Mouse (Mus musculus): ENCODE data around the gene Ess2. TPM values are rescaled to one million over a fixed set of nuclear protein-coding genes. Genes with fewer than 3 reads are reported as not detected.
"Not testable (repeated sequence)": the region's sequence is repeated elsewhere in the genome, so short reads cannot be mapped to it uniquely, and the experiment has no call there.

Gene Ess2
- 44.1 and 44.6 TPM in 2 replicates for polyA plus RNA-seq (2014; fragmentation: Nextera tagmentation; extraction: Ambion mirVana)

DNA sequence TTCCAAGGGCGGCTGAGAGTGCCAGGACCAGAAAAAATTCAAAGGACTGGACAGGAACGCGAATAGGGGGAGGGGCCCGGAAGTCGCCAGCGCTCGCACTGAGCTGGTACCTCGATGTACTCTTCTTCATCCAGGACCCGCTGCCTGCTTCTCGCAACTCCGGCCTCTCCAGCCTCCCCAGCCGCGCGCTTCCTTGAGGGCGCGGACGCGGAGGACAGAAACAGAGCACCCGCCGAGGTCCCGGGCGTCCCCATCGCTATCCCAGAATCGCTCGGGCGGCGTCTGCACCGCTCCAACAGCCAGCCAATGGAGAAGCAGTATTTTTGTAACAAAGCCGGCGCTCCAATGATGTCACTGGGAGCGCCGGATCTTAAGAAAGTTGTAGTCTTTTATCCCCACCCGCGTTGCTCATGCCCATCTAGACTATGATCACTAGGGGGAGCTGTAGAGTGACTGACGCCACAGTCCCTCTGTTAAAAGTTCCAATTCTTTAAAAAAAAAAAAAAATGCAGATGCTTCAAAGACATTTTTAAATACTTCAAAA is at the start of gene Ess2:
Ess2 (minus strand) TSS at position 297 of the 544 bp plus-strand sequence.
- under 1% methylated on average over 35 of the region's 35 CpGs for WGBS
- H3K9me3 ChIP-seq (ENCODE audit: control insufficient read depth, low read length): no peaks in the 10 kb centered on the region
- H3K4me1 ChIP-seq (ENCODE audit: control insufficient read depth, insufficient read depth, low read length): peaks cover 9% of the 10 kb centered on the region
- peak within 1 kb of the TSS; percentile 78 for H3K27ac ChIP-seq (replicated peaks; ENCODE audit: low read depth, low read length)
- H3K36me3 ChIP-seq (ENCODE audit: control insufficient read depth, insufficient read depth, low read length): peaks cover 33% of the 10 kb centered on the region
- ATAC-seq (ENCODE audit: low FRiP score, low TSS enrichment): peak; percentile 92
- H3K27me3 ChIP-seq (ENCODE audit: control insufficient read depth, insufficient read depth, low read length): peaks cover 44% of the 10 kb centered on the region
- DNase-seq: peak; percentile 98
- H3K9ac ChIP-seq (replicated peaks; ENCODE audit: low read length): peak within 1 kb of the TSS; percentile 75
- peak within 1 kb of the TSS; percentile 94 for H3K4me2 ChIP-seq (ENCODE audit: low read length)
- H3K4me3 ChIP-seq (replicated peaks; ENCODE audit: low read depth, low read length): peak within 1 kb of the TSS; percentile 73

DNA sequence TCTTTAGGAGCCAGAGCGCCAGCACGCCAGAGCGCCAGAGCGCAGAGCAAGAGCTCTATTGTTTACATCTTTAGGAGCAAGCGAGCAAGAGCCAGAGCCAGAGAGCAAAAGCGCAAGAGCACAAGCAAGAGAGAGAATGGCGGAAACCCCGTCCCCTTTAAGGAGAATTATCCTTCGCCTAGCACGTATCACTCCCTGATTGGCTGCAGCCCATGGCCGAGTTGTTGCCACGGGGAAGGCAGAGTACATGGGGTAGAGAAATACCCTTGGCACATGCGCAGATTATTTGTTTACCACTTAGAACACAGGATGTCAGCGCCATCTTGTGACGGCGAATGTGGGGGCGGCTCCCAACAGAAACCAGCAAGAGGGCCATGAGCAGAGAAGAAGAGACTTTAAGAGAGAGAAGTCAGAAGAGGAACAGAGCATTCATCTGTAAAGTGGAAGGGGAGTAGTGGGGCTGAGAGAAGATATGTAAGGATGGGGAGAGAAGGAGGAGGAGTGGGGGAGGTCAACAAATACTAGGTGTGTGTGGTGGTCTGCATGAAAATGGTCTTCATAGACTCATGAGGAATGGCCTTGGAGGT is 45.0 kb upstream of the Ess2 start:
- not testable (repeated sequence) for H3K9ac ChIP-seq (replicated peaks; ENCODE audit: low read length); DNase-seq; H3K4me3 ChIP-seq (replicated peaks; ENCODE audit: low read depth, low read length); H3K4me2 ChIP-seq (ENCODE audit: low read length); H3K9me3 ChIP-seq (ENCODE audit: control insufficient read depth, low read length); H3K36me3 ChIP-seq (ENCODE audit: control insufficient read depth, insufficient read depth, low read length); ATAC-seq (ENCODE audit: low FRiP score, low TSS enrichment); H3K4me1 ChIP-seq (ENCODE audit: control insufficient read depth, insufficient read depth, low read length); H3K27ac ChIP-seq (replicated peaks; ENCODE audit: low read depth, low read length); H3K27me3 ChIP-seq (ENCODE audit: control insufficient read depth, insufficient read depth, low read length)
- 97% methylated on average over 16 of the region's 17 CpGs for WGBS

DNA sequence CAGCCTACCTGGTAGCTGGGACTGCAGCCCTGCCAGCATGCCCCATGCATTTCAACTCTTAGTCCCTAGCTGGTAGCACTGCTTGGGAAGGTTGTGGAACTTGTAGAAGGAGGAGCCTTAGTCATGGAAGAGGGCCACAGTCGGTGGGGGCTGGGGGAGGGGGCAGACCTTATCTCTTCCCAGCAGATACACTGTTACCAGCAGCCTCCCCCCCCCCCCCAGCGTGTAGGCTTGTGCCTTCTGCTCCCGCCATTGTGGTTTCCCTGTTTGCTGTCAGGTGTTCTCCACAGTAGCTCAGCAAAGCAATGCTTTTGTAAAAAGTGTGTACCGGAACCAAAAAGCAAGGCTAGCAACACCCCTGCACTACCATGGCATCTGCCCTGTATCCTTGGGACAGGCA is 40.5 kb upstream of the Ess2 start:
- Histone ChIP-seq H3K27me3 (ENCODE audit: control insufficient read depth, insufficient read depth, low read length) (no peaks in the 10 kb centered on the region), H3K4me3 (replicated peaks; ENCODE audit: low read depth, low read length) (no peak overlapping the region), H3K27ac (replicated peaks; ENCODE audit: low read depth, low read length) (no peak overlapping the region), H3K36me3 (ENCODE audit: control insufficient read depth, insufficient read depth, low read length) (no peaks in the 10 kb centered on the region), H3K9me3 (ENCODE audit: control insufficient read depth, low read length) (no peaks in the 10 kb centered on the region), H3K4me1 (ENCODE audit: control insufficient read depth, insufficient read depth, low read length) (peaks cover 17% of the 10 kb centered on the region; the same call in 1 of the 2 replicates), H3K4me2 (ENCODE audit: low read length) (no peak overlapping the region), H3K9ac (replicated peaks; ENCODE audit: low read length) (no peak overlapping the region)
- DNase-seq (no peak), ATAC-seq (ENCODE audit: low FRiP score, low TSS enrichment) (no peak)
- 98% methylated on average over 3 of the region's 4 CpGs for WGBS

GRCm38 (mm10) chr16:17950068-17950467 is 38.9 kb upstream of the Ess2 start:
- no peaks in the 10 kb centered on the region for H3K27me3 ChIP-seq (ENCODE audit: control insufficient read depth, insufficient read depth, low read length)
- WGBS: 20% methylated on average over 4 of the region's 4 CpGs
- DNase-seq (peak; percentile 19), ATAC-seq (ENCODE audit: low FRiP score, low TSS enrichment) (no peak)
- H3K36me3 ChIP-seq (ENCODE audit: control insufficient read depth, insufficient read depth, low read length): no peaks in the 10 kb centered on the region
- no peaks in the 10 kb centered on the region for H3K9me3 ChIP-seq (ENCODE audit: control insufficient read depth, low read length)
- peaks cover 17% of the 10 kb centered on the region; the same call in 1 of the 2 replicates for H3K4me1 ChIP-seq (ENCODE audit: control insufficient read depth, insufficient read depth, low read length)
- no peak overlapping the region for H3K4me2 ChIP-seq (ENCODE audit: low read length)
- H3K27ac ChIP-seq (replicated peaks; ENCODE audit: low read depth, low read length): peak overlapping the region; percentile 75
- no peak overlapping the region for H3K4me3 ChIP-seq (replicated peaks; ENCODE audit: low read depth, low read length)
- H3K9ac ChIP-seq (replicated peaks; ENCODE audit: low read length): no peak overlapping the region

DNA sequence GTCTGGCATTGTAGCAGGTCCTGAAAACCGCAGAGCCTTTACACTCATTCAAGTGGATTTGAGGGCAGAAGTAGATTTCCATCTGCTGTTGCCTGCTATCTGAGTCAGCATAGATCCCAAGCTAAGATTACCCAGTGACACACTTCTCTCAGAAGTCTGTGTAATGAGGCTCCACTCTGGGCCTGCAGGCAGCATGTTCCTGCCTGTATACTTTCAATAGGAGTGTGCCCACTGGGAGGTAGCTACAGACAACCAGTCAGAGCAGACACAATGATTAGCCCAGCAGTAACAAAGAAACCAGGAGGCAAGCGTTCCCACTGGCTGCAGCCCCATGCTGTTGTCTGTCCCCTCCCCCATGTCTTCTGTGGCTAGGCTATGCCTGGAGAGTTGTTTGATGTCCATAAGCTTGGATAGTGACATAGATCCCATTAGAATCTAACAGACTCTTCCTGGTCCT is 38.3 kb upstream of the Ess2 start:
- DNase-seq (peak; percentile 78), ATAC-seq (ENCODE audit: low FRiP score, low TSS enrichment) (peak; percentile 88)
- Histone ChIP-seq H3K4me2 (ENCODE audit: low read length) (no peak overlapping the region), H3K27ac (replicated peaks; ENCODE audit: low read depth, low read length) (peak overlapping the region; percentile 75), H3K27me3 (ENCODE audit: control insufficient read depth, insufficient read depth, low read length) (no peaks in the 10 kb centered on the region), H3K4me1 (ENCODE audit: control insufficient read depth, insufficient read depth, low read length) (peaks cover 17% of the 10 kb centered on the region; the same call in 1 of the 2 replicates), H3K4me3 (replicated peaks; ENCODE audit: low read depth, low read length) (no peak overlapping the region), H3K36me3 (ENCODE audit: control insufficient read depth, insufficient read depth, low read length) (no peaks in the 10 kb centered on the region), H3K9me3 (ENCODE audit: control insufficient read depth, low read length) (no peaks in the 10 kb centered on the region), H3K9ac (replicated peaks; ENCODE audit: low read length) (no peak overlapping the region)
- WGBS: 8% methylated on average over 2 of the region's 2 CpGs

- DNase-seq: no peak
- no peaks in the 10 kb centered on the region for H3K36me3 ChIP-seq (ENCODE audit: control insufficient read depth, insufficient read depth, low read length)
- 61% methylated on average over 7 of the region's 7 CpGs for WGBS
- H3K4me2 ChIP-seq (ENCODE audit: low read length): no peak overlapping the region
- no peak overlapping the region for H3K4me3 ChIP-seq (replicated peaks; ENCODE audit: low read depth, low read length)
- peaks cover 13% of the 10 kb centered on the region; the same call in 1 of the 2 replicates for H3K4me1 ChIP-seq (ENCODE audit: control insufficient read depth, insufficient read depth, low read length)
- no peak for ATAC-seq (ENCODE audit: low FRiP score, low TSS enrichment)
- no peak overlapping the region for H3K27ac ChIP-seq (replicated peaks; ENCODE audit: low read depth, low read length)
- H3K27me3 ChIP-seq (ENCODE audit: control insufficient read depth, insufficient read depth, low read length): no peaks in the 10 kb centered on the region
- H3K9ac ChIP-seq (replicated peaks; ENCODE audit: low read length): no peak overlapping the region
- H3K9me3 ChIP-seq (ENCODE audit: control insufficient read depth, low read length): no peaks in the 10 kb centered on the region
Measured at GRCm38 (mm10) chr16:17945081-17945831, 34.1 kb upstream of the Ess2 start.

DNA sequence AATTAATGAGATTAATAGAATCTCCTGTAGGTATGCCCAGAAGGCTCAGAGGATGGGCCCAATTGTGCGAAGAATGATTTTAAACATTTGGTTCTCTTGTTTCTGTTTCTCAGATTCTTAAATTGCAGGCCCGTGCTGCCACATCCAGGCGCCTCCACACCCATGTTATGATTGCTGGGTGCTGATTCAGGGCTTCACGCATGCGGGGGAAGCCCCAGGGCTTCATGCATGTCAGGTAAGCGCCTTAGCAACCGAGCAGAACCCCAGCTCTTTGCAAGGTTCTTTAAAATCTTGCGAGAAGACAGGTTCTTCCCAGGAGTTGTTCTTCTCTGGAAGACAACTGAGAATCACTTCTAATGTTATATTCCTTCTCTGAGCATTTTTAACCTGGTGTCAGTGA is 32.3 kb upstream of the Ess2 start:
- DNase-seq: no peak
- ATAC-seq (ENCODE audit: low FRiP score, low TSS enrichment): no peak
- no peaks in the 10 kb centered on the region for H3K9me3 ChIP-seq (ENCODE audit: control insufficient read depth, low read length)
- no peak overlapping the region for H3K27ac ChIP-seq (replicated peaks; ENCODE audit: low read depth, low read length)
- no peak overlapping the region for H3K4me3 ChIP-seq (replicated peaks; ENCODE audit: low read depth, low read length)
- H3K4me2 ChIP-seq (ENCODE audit: low read length): no peak overlapping the region
- H3K4me1 ChIP-seq (ENCODE audit: control insufficient read depth, insufficient read depth, low read length): no peaks in the 10 kb centered on the region
- no peak overlapping the region for H3K9ac ChIP-seq (replicated peaks; ENCODE audit: low read length)
- no peaks in the 10 kb centered on the region for H3K27me3 ChIP-seq (ENCODE audit: control insufficient read depth, insufficient read depth, low read length)
- H3K36me3 ChIP-seq (ENCODE audit: control insufficient read depth, insufficient read depth, low read length): no peaks in the 10 kb centered on the region
- WGBS: 68% methylated on average over 8 of the region's 8 CpGs

GRCm38 (mm10) chr16:17939255-17939751 is 28.2 kb upstream of the Ess2 start:
- WGBS: 57% methylated on average over 9 of the region's 9 CpGs
- Histone ChIP-seq H3K27me3 (ENCODE audit: control insufficient read depth, insufficient read depth, low read length) (no peaks in the 10 kb centered on the region), H3K9me3 (ENCODE audit: control insufficient read depth, low read length) (no peaks in the 10 kb centered on the region), H3K4me2 (ENCODE audit: low read length) (no peak overlapping the region), H3K27ac (replicated peaks; ENCODE audit: low read depth, low read length) (no peak overlapping the region), H3K4me1 (ENCODE audit: control insufficient read depth, insufficient read depth, low read length) (no peaks in the 10 kb centered on the region), H3K36me3 (ENCODE audit: control insufficient read depth, insufficient read depth, low read length) (no peaks in the 10 kb centered on the region), H3K9ac (replicated peaks; ENCODE audit: low read length) (no peak overlapping the region), H3K4me3 (replicated peaks; ENCODE audit: low read depth, low read length) (no peak overlapping the region)
- ATAC-seq (ENCODE audit: low FRiP score, low TSS enrichment) (no peak), DNase-seq (no peak)
